Mouse (Mus musculus): ENCODE measurements around the gene Sall2.

DNA sequence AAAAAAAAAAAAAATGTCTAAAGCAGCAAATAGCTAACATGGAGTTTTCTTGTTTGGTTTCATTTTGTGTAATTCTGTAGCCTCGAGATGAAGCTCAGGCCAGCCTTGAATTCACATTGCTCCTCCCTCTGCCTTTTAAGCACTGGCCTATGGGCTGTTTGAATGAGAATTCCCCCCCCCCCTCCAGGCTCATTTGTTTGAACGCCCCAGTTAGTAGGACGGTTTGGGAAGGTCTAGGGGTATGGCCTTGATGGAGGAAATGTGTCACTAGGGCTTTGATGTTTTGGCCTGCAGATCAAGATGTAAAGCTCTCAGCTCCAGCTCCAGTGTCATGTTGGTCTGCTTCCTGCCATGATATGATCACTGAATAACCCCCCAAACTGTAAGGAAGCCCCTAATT is 55.8 kb downstream of the Sall2 start:
- TF ChIP-seq CTCF (IDR thresholded peaks at IDR 0.05; ENCODE audit: borderline replicate concordance, control insufficient read depth, extremely low read depth, insufficient read depth, low read length, poor library complexity) (no peak), POLR2A (IDR thresholded peaks at IDR 0.05; ENCODE audit: control insufficient read depth, extremely low read depth, insufficient read depth, low read length, poor library complexity) (no peak)

Data from thymus, adult 2 months (tissue).